Mouse (Mus musculus): Measurements from ENCODE around the gene Hs3st3a1.

The Hs3st3a1 gene

DNA sequence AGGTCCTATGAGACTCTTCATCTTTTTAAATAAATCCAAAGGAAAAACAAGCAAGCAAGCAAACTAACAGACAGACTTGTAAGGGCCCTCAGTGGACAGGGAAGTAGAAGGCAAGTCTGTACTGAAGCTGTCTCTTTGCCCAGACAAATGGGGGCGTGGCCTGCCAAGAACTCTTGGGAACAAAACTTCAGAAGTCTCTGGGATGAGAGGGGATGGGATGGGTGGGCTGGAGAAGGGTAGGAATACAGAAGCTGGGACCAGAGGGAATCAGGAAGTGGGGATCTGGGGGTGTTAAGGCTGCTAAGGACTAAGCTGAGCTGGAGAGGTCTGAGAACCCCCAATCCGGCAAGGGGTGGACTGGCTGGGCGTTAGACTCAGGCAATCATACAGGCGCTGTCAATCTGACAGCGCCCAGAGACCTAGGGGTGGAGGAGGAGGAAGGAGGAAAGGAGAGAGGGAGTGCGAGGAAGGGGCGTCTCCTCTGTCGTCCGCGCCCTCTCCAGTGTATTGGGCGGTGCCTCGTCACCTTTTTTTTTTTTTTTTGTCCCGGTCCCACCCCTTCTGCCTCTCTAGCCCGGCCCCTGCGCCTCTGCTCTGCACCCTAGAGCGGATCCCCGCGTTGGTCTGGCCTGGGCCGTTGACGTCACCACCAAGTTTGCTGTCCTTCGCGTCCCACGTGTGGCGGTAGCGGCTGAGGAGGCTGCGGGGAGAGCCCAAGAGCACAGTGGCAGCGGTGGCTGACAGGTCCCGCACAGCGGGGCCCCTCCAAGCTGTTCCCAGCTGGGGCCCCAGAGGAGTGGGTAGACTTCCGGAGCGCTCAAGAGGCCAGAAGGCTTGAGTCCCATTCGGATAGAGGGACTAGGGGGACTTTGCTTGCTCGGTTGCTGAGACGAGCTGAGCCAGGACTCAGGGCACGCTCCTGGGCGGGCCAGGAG lies at the start of gene Hs3st3a1:
Hs3st3a1 (plus strand) TSS at position 722 of the 935 bp plus-strand sequence.
- DNase-seq = no peak

DNA sequence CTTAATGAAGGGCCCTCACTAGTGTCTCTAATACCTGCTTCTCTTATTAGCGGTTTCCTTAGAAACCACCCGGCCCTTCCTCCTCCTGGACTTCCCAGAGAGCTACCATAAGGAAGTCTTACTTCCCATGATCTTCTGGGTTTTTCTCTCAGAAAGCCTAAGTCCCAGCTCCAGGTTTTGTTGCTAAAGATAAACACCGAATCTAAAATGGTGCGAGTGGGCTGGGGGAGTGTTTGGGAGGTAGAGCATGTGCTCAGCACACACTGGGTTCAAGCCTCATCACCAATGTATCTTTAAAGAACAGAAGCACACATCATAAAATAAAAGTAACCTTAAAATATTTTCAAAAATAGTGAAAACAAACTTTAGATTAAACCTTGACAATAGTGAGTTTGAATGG lies 48.8 kb upstream of the Hs3st3a1 start:
- DNase-seq = no peak

DNA sequence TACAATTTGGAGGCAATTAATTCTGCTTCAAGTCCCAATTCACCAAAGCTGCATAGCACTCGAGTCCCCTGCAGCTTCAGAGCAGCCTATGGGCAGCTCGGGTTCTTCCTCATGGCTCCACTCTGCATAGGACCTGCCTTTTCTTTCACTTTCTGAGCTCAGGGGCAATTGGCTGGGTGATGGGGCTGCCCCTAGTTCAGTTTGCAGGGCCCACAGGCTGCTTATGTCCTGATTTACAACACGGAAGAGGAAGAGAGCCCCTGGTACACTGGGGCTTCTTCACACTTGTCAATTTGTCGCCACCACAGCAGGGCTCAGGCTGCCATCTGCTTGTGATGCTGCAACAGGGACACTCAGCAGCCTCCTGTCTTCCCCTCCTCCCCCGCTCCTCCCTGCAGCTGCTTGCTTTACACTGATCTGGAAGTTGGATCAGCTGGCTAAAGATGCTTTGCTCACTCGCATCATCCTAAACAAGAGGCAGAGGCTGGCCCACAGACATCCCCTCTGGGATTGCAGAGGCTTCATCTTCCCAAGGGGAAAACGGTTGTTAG lies 38.7 kb upstream of the Hs3st3a1 start:
- peak; percentile 45 for DNase-seq

DNA sequence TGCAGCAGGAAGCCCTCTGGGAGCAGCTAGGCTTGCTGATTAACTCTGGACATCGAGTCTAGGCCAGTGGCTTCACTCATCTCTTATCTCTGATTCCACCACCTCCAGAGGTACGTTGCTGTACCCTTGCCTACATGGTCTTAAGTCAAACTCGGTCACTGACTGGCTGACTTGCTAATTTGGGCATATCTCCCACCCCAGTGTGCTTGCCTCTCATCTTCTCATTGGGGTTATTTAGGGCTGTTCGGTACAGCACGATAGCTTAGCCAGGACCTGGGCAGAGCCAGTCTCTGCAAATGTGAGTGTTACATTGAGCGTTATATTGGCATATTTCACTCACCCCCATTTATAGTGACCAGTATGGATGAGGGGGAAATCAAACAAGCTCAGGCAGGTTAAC lies 38.2 kb upstream of the Hs3st3a1 start:
- DNase-seq = no peak

DNA sequence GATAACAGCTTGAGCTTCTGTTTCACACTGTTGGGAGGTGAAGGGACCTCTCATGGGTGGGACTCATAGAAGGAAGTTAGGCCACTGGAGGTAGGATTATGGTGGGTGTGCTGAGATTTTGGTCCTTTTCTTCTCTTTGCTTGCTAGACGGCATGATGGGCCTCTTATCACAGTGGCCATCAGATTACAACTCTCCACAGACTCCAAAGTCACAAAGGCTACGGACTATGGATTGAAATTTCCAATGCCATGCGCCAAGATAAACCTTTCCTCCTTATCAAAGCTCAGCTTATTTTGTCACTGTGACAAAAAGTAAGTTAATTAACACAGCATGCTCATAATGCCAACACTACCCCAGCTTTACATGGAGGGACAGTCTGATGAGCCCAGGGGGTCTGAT lies 37.5 kb upstream of the Hs3st3a1 start:
- DNase-seq = no peak

DNA sequence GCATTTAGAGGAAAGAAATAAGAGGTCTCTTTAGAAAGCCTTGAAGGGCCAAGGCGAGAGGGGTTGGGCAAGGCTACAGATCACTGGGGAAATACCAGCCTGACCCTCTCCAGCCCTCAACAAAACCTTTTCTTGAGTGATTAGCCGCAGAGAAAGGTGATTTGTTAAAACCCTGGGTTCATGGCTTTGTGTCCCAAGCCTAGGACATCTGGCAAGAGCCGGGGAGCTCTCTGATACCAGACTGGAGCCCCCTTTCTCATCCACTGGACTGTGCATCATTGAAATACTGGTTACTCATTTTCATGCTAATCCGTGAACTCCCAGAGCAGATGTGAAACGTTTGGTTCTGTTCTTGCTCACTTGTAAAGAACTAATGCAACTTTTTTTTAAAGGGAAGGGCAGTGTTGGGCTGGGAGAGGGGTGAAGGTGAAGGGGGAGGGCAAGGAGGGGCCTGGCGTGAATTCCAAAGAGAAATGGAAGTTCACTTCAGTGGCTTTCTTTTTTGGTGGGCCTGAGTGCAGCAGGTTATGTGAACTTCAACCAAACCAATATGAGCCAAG lies 34.5 kb upstream of the Hs3st3a1 start:
- no peak for DNase-seq

DNA sequence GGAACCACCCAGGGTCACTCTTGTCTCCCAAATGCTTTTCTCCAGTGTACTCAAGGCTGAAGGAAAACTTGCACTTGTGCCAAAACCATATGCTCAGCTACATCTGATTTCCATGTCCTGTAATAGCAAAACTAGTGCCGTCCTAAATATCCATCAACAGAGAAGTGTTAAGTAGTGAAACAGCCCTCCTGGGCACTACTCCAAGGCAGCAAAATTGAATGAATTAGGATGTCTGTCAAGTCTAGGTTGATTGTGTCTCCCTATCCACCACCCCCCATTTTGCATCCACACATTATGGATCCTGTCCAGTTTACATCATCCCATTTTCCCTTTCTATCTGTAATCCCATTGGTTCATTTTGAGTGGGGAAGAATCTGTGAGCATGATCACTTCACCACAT lies 16.2 kb upstream of the Hs3st3a1 start:
- no peak for DNase-seq

DNA sequence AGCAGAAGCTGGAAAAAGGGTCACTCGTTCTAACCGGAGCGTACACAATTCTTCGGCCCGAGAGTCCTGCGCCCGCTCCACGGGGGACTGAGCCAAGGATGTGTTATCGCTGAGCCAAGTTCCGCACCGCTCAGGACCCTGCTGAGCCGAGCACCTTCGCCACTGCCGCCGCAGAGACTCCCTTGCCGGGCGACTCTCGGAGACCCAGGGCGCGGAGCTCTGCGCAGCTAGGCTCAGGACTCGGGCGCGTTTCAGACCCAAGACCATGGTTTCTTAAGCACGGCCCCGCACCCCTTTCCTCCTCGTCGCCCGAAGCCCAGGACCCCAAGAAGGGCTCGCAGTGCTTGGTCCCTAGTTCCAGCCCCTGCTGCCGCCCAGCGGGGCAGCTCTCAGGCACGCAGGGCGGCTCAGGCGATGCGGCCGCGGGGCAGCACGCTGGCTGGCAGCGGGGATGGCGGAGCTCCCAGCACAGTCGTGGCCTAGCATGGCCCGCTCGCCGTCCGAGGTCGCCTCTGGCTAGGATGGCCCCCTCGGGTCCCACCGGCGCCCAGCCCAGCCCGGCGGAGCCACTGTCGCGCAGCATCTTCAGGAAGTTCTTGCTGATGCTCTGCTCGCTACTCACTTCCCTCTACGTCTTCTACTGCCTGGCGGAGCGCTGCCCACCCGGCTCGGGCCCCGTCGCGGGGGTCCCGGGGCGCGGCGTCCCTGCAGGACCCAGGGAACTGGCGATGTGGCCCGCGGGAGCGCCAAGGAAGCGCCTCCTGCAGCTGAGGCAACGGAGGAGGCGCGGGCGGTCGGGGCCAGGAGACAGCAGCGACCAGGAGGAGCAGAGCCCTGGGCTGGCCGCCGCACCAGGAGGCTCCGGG lies 647 bp downstream of the Hs3st3a1 start:
- peak; percentile 29 for DNase-seq

DNA sequence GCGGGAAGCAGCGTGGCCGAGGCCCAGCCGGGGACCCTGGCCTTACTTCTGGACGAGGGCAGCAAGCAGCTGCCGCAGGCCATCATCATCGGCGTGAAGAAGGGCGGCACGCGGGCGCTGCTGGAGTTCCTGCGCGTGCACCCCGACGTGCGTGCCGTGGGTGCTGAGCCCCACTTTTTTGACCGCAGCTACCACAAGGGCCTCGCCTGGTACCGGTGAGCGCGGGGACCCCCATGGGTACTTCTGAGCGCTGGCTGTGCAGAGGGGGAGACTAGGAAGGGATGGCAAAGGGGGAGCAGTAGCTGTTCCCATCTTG lies 1.2 kb downstream of the Hs3st3a1 start, which contains the start of gene F930015N05Rik:
F930015N05Rik (minus strand) TSS at position 242 of the 316 bp plus-strand sequence.
- no peak for DNase-seq

DNA sequence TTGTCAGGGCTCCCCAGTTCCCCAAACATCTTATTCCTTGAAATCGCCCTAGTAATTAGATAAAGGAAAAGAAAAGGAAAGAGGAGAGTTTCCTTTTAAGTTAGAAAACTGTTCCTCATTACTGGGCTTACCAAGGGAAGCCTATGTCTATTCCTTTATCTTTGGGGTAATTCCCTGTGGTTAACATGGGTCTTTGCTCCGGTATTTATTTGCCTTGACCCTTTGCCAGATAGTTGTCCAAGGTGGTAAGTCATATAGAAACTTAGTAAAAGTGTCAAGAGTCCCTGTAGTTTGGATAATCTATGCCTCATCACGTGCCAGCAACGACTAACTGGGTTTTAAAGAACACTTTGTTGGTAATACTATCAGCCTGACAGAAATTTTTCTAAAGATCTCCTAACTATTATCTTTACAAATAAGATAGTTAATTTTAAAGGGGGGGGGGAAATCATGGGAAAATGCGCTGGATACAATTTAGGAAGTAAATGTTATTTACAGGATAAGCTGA lies 1.7 kb downstream of the Hs3st3a1 start:
- no peak for DNase-seq

DNA sequence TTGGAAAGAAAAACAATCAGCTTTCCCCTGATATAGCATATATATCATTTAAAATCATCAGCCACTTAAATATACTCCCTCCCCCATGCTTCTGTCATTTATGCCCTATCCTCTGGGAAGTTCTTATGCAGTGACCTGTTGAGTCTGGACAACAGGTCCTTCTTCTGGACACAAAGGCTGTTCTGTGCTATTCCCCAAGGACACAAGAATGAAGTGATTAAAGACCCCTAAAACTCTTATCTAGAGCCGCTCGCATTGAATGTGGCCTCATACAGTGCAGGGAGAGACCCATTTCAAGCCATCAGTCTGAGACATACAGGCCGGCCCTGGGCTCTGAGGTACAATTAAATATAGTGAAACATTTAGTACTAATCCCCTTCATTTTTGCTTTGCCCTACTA lies 2.6 kb downstream of the Hs3st3a1 start:
- DNase-seq = no peak

DNA sequence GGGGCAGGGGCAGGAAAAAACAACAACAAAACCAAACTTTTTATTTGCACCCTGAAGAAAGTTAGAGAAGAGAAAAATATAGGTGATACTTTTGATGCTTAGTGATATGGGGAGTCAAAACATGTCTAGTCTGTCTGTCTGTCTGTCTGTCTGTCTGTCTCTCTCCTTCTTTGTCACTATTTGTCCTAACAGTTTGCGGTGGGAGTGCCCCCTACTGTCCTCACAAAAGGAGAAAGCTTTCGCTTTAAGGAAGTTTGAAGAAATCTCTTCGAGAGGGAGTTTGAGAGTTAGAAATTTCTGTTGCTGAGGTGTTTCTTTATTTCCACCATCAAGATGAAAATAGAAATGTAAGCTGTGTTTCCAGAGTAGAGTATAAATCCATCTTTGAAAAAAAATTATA lies 3.8 kb downstream of the Hs3st3a1 start:
- DNase-seq = no peak

DNA sequence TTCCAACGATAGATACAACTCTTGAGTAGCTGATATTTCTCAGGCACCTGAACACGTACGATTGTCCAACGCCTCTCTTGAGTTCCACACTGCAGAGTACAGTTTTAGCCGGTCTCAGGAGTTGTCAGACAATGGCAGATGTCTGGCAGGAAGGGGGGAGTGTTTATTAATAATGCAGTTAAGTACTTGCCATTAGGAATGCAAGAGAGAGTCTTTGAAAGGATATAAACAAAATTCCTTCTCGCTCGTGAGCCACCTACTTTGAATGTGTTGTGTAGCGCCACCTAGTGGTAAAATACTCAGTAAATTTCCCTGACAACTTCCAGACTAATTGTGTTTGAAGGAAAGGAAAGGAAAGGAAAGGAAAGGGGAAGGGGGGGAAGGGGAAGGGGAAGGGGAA lies 7.0 kb downstream of the Hs3st3a1 start:
- DNase-seq = no peak

DNA sequence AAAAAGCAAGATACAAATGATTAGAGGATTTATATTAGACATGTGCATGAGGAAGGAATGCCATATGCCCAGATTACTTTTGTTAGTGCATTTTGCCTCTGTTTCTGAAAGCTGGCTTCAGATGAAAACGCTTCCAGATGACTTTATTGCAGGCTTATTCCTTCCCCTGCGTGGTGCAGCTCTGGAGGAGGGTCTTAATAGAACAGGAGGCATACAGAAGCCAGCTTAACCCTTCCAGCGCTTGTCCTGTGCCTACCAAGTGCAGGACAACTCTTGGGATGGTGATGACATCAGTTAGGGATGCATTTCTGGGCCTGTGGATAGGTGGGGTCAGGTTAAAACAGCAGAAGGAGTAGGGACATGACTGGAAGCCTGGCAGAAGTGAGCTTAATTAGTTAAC lies 7.6 kb downstream of the Hs3st3a1 start:
- no peak for DNase-seq

DNA sequence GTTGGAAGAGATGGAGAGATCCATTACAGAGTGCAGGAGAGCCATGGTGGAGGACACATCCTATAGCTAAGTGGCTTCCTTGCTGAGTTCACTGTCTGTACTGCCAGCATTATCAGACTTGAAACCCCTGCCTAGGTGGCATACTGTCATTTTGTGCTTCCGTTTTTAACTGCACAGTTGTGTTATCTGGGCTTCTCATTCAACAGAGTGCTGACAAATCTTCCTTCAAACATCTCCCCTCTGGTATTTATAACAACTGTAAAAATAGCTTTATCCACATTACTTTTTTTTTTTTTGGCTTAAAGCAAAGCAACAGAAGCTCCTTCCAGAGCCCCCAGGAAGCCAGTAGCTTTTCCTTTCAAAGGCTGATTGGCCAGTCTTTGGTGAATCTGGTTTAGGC lies 10.1 kb downstream of the Hs3st3a1 start:
- no peak for DNase-seq

DNA sequence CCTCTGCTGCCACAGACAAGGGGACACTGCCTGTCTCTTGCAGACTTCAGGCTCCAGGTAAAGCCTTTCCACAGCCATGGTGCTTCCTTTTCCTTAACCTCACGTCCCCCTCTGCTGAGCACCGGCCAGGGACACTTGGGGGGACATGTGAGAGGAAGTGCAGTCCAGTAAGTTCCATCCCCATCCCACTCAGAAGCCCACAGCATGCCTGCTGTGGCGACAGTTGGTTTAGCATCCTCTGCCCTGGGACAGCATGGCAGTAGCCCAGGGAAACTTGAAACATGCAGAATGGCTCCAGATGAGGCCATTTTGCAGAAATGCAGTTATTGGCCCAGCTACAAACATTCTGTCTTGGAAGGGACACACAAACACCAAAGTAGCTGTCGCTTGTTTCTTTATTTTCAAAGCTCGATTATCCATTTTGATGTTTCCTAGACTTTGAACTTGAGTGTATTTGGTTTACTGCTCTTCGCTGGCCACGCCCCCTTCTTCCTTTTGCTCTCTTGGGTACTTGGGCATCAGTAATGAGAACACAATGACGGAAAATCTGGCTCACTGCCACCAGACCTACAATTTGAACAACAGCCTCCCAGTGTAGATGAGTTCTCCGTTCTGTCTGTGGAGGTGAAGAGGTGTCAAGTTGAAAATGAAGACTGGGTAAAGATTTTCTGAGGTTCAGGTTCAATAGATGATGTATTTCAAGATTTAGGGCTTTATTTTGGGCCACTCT lies 13.6 kb downstream of the Hs3st3a1 start:
- peak; percentile 8 for DNase-seq

DNA sequence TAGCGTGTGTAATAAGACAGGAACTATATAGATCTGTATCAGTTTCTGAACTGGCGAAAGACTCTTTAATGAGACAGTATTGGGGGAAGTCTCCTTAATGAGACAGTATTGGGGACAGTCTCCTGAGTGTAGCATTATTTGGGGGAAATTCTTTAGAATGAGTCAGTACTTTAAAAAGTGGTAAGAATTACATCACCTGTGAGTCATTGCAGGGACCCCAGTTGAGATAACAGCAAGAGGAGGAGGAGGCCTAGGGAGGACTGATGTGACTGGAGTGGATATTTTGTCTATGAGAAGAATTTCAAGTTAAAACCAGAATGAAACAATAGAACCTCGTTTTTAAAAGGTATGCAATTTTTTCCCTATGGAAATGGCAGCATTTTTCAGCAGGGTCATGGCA lies 26.6 kb downstream of the Hs3st3a1 start:
- no peak for DNase-seq

DNA sequence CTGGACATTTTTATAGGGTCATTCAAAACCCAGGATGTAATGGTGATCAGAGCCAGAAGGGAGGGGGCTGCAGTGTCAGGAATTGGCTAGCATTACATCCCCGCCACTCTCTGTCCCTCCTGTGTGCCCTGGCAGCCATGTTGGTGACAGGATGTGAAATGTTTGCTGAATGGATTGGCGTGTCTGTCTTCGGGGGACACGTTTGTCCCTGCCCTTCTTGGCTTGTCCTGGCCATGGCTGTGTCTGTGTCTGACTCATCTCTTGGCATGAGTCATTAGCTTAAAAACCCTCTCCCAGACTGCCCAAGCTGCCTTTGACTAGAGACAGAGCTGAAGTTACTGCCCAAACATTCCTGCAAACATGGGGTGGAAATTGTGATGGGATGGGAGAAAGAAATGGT lies 33.6 kb downstream of the Hs3st3a1 start:
- no peak for DNase-seq

DNA sequence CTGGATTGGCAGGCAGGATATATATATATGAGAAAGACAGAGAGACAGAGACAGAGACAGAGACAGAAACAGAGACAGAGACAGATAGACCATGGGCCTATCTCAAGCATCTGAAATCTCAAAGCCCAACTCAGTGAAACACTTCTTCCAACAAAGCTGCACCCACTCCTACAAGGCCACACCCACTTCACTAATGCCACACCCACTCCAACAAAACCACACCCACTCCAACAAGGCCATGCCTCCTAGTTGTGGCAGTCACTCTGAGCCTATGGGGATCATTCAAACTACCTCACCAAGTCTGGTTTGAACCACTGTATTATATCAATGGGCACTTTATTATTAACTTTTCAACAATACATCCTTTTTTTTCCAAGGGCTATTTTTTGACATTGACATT lies 35.6 kb downstream of the Hs3st3a1 start:
- no peak for DNase-seq

DNA sequence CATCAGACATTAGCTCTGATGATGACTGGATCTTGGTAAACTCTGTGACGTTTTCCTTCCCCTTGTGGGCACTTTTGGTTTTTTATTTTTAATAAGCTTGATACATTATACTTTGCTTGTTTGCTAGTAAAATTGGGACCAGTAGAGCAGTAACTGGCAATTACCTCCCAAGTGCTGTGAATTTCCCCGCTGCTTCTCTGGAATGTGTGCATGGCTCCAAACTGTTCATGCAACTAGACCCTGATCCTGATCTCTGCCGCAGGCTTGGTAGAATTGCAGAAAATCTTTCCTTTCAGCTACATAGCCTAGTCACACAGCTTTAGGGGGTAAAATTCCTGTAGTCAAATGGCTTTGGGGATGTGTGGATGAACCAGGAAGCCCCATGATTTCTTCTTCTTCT lies 38.5 kb downstream of the Hs3st3a1 start:
- no peak for DNase-seq

DNA sequence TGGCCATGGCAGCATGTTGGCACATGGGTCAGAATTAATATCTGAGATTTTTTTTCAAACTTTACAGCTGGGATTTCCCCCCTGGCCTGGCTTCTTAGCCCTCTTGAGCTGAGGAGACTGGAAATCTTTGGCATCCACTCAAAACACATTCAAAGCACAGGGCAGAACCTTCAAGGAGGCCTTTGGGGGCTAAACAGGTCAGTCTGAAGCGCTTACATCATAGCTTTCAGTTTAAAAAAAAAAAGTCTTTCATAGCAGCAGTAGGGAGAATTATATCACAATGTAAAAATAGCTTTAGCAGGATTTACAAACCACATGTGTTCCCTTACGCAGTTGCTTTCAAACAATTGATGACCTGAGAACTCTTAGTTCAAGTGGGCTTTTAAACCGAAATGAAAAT lies 46.3 kb downstream of the Hs3st3a1 start:
- DNase-seq = no peak
